1 mouse cellular context compared by ENCODE assay signal in genomic region chr2:158669199-158670195, GRCm38 (mm10).
A peak's percentile ranks its signal among the peaks of the same experiment; 100 is the strongest.
TF ChIP-seq lines count a peak whose summit lies in the region.

No protein-coding gene starts in this region.

TF ChIP-seq in CH12.LX, 34 proteins besides CTCF, POLR2A, EP300 and RAD21 (continued from another document):
- TF ChIP-seq MEF2A (IDR thresholded peaks at IDR 0.05; ENCODE audit: borderline replicate concordance, low read depth, low read length) (peak; percentile 45; the same call in 1 of the 2 replicates), MAX (IDR thresholded peaks at IDR 0.05; ENCODE audit: low read length) (no peak), IRF4 (IDR thresholded peaks at IDR 0.05; ENCODE audit: low read depth, low read length) (no peak), UBTF (IDR thresholded peaks at IDR 0.05; ENCODE audit: low read depth, low read length) (0 out of 2 replicates have a peak, but pooled peaks have one; percentile 26), GABPA (IDR thresholded peaks at IDR 0.05; ENCODE audit: insufficient replicate concordance, low read depth, low read length) (no peak), ETS1 (conservative IDR thresholded peaks at IDR 0.05; ENCODE audit: low read depth, low read length) (no peak), USF2 (conservative IDR thresholded peaks at IDR 0.05; ENCODE audit: low read depth, low read length) (no peak), KAT2A (IDR thresholded peaks at IDR 0.05; ENCODE audit: insufficient replicate concordance, low read length) (no peak), SMC3 (IDR thresholded peaks at IDR 0.05; ENCODE audit: low read depth, low read length) (no peak), TBP (conservative IDR thresholded peaks at IDR 0.05; ENCODE audit: low read depth, low read length) (no peak), E2F4 (IDR thresholded peaks at IDR 0.05; ENCODE audit: insufficient replicate concordance, low read depth, low read length) (no peak), ZNF384 (IDR thresholded peaks at IDR 0.05; ENCODE audit: low read depth, low read length) (no peak), NRF1 (IDR thresholded peaks at IDR 0.05; ENCODE audit: low read depth, low read length) (no peak), HCFC1 (IDR thresholded peaks at IDR 0.05; ENCODE audit: low read depth, low read length) (peak; percentile 15; the same call in 1 of the 2 replicates), POLR2AphosphoS2 (IDR thresholded peaks at IDR 0.05; ENCODE audit: low read depth, low read length) (peak; percentile 47; the same call in 1 of the 2 replicates), CHD1 (IDR thresholded peaks at IDR 0.05; ENCODE audit: low read depth, low read length) (no peak; the same call in 1 of the 2 replicates), BHLHE40 (IDR thresholded peaks at IDR 0.05; ENCODE audit: low read depth, low read length) (0 out of 2 replicates have a peak, but pooled peaks have one; percentile 7), MAFK (IDR thresholded peaks at IDR 0.05; ENCODE audit: insufficient replicate concordance, low read length) (no peak), MAZ (IDR thresholded peaks at IDR 0.05; ENCODE audit: low read depth, low read length) (no peak), TCF12 (IDR thresholded peaks at IDR 0.05; ENCODE audit: low read depth, low read length) (no peak)
